Mouse (Mus musculus): Measurements from ENCODE around the gene Frmd4b. TPM values are rescaled to one million over a fixed set of nuclear protein-coding genes. Genes with fewer than 3 reads are reported as not detected.

The Frmd4b gene
- polyA plus RNA-seq, 1 experiment from 2014 or later = 13.5 TPM

DNA sequence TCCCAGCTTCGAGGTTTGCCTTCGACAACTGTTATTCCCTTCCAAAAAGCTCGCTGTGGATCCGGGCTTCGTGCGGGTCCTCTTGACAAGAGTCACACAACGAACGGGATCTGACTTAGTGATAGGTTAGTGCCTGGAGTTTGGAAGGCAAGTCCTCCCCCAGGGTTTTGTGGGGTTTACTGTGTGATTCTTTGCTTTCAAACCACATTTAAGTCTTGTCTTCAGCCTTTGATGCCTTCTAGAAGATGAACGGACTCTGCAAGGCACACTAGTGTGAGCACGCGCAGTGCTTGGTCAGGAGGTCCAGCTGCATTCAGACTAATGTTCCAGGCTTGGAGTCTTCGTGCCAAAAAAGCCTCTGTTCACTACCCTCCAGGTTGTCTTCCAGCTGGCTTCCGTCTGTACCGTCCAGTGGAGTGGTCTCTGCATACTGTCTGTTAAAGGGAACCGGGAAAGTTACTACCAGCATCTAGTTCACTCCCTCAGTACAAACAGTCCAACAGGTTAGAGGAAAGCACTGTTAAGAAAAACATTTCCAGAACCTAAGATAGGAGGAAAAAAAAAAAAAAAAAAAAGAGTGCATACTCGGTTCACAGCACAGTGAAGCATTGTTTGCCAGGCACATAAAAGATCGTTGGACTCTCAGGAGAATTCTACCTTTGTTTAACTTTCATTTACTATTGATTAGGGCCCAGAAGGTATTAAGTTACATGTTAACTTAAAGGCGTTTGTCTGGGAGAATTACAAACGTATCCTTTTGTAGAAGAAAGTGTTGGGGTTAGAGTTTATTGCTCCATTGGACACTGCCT is 329.1 kb downstream of the Frmd4b start:
- WGBS = 79% methylated on average over 19 of the region's 19 CpGs
- Histone ChIP-seq H3K27ac (ENCODE audit: low read length) (no peak overlapping the region), H3K4me2 (ENCODE audit: low read depth, low read length) (no peak overlapping the region), H3K27me3 (ENCODE audit: control insufficient read depth, insufficient read depth, low read length) (no peaks in the 10 kb centered on the region), H3K36me3 (ENCODE audit: control insufficient read depth, insufficient read depth) (no peaks in the 10 kb centered on the region), H3K9ac (ENCODE audit: low read length) (no peak overlapping the region), H3K4me3 (ENCODE audit: low read length) (no peak overlapping the region), H3K4me1 (ENCODE audit: control insufficient read depth, insufficient read depth, low read length) (peaks cover 12% of the 10 kb centered on the region), H3K9me3 (replicated peaks; ENCODE audit: control insufficient read depth, low read length) (no peaks in the 10 kb centered on the region)
- ATAC-seq (replicated peaks; ENCODE audit: extremely low read depth, insufficient read depth, low FRiP score) = no peak

DNA sequence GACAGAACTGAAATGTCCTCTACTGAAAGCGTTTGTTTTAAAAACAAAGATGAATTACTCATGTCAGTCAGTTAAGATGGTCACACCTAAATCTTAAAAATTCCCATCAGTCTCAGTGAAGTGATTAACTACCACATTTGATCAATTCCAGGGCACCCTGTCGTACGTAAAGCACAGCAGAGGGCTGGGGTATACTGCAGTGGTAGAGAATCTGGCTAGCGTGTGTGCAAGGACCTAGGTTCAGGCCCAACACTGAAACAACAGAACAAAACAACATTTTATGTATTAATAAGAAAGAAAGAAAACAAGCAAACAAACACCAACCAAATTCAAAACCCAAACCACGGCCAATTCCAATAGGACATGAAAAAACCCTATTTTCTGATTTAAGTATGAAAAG is 331.0 kb downstream of the Frmd4b start:
- no peak overlapping the region for H3K27ac ChIP-seq (ENCODE audit: low read length)
- no peaks in the 10 kb centered on the region for H3K27me3 ChIP-seq (ENCODE audit: control insufficient read depth, insufficient read depth, low read length)
- no peaks in the 10 kb centered on the region for H3K36me3 ChIP-seq (ENCODE audit: control insufficient read depth, insufficient read depth)
- peaks cover 7% of the 10 kb centered on the region for H3K4me1 ChIP-seq (ENCODE audit: control insufficient read depth, insufficient read depth, low read length)
- H3K9ac ChIP-seq (ENCODE audit: low read length) = no peak overlapping the region
- no peaks in the 10 kb centered on the region for H3K9me3 ChIP-seq (replicated peaks; ENCODE audit: control insufficient read depth, low read length)
- ATAC-seq (replicated peaks; ENCODE audit: extremely low read depth, insufficient read depth, low FRiP score) = no peak
- WGBS = 86% methylated on average over 5 of the region's 5 CpGs
- H3K4me2 ChIP-seq (ENCODE audit: low read depth, low read length) = no peak overlapping the region
- no peak overlapping the region for H3K4me3 ChIP-seq (ENCODE audit: low read length)

DNA sequence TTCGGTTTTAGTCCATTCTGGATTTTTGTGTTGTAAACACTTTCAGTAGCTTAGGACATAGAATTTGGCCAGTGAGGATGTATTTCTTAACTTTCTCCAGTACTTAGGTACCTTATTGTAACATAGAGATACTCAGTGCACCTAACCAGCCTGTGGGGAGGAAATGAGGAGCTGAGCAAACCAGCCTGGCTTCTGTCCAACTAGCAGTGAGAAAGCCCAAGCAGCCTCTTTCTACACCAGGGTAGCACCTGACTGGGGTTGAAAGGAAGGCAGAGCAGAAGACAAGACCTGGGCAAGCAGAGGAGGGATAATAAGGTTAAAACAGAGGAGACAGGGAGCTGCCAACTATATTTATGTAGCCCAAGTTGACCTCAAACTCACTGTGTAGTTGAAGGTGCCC is 333.7 kb downstream of the Frmd4b start:
- H3K9me3 ChIP-seq (replicated peaks; ENCODE audit: control insufficient read depth, low read length) = no peaks in the 10 kb centered on the region
- no peak overlapping the region for H3K9ac ChIP-seq (ENCODE audit: low read length)
- no peak overlapping the region for H3K4me3 ChIP-seq (ENCODE audit: low read length)
- no peaks in the 10 kb centered on the region for H3K27me3 ChIP-seq (ENCODE audit: control insufficient read depth, insufficient read depth, low read length)
- H3K27ac ChIP-seq (ENCODE audit: low read length) = no peak overlapping the region
- no peaks in the 10 kb centered on the region for H3K36me3 ChIP-seq (ENCODE audit: control insufficient read depth, insufficient read depth)
- peaks cover 4% of the 10 kb centered on the region for H3K4me1 ChIP-seq (ENCODE audit: control insufficient read depth, insufficient read depth, low read length)
- ATAC-seq (replicated peaks; ENCODE audit: extremely low read depth, insufficient read depth, low FRiP score) = no peak
- WGBS = 95% methylated on average over 1 of the region's 1 CpGs
- no peak overlapping the region for H3K4me2 ChIP-seq (ENCODE audit: low read depth, low read length)

DNA sequence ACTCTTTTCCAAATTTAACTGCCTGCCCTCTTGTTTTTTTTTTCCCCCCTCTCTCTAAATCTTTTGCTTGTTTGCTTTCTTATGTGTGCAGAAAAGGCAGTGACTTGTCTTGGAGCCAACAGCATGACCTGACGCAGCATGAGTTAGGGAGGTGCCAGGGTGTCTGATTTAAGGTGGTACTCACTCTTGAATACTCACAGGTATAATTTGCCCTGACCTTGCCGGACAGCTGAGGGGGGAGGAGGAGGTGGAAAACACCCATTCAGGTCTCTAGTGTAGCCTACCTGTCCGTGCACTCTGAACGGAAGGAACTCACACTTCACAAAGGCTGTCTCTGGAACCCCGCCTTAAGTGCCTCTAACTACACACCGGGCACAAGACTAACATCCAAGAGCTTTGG is 338.5 kb downstream of the Frmd4b start:
- peaks cover 14% of the 10 kb centered on the region for H3K4me1 ChIP-seq (ENCODE audit: control insufficient read depth, insufficient read depth, low read length)
- no peak overlapping the region; the same call in 1 of the 2 replicates for H3K4me2 ChIP-seq (ENCODE audit: low read depth, low read length)
- H3K27me3 ChIP-seq (ENCODE audit: control insufficient read depth, insufficient read depth, low read length) = no peaks in the 10 kb centered on the region
- H3K27ac ChIP-seq (ENCODE audit: low read length) = no peak overlapping the region
- no peaks in the 10 kb centered on the region for H3K36me3 ChIP-seq (ENCODE audit: control insufficient read depth, insufficient read depth)
- WGBS = 54% methylated on average over 6 of the region's 6 CpGs
- no peak for ATAC-seq (replicated peaks; ENCODE audit: extremely low read depth, insufficient read depth, low FRiP score)
- H3K9ac ChIP-seq (ENCODE audit: low read length) = no peak overlapping the region
- H3K9me3 ChIP-seq (replicated peaks; ENCODE audit: control insufficient read depth, low read length) = no peaks in the 10 kb centered on the region
- no peak overlapping the region for H3K4me3 ChIP-seq (ENCODE audit: low read length)

DNA sequence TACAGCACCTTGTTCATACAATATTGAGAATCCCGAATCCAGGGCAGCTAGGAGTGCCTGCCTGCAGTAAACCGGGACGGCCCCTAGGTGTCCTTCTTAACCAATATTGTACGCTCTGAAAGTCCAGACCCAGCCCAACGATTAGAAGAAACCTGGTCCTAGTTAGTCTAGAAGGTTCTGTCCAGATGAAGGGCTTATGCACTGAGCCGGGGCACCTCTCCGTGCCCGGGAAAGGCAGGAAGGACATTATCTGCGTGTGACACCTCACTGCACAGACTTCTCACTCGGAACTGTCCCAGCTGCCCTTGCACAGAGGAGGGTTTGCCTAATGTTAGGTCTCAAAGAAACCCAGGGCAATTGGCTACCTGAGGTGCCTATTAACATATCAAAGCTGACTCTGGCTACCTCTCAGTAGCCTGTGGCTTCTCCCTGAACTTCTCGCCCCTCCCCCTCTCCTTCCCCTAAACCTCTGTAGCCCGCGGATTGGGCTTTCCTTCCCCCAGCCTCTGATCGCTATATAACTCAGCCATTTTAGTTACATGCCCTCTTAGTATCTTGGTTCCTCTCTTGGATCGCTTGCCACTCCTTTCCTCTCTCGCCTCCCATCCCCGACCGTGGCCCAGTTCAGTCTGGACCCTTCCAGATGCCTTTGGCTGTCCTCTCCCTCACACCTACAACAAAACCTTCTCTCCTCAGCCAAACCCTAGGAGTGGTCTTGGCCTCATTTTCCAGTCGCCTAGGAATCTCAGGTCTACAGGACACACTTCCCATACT is 339.1 kb downstream of the Frmd4b start:
- H3K27ac ChIP-seq (ENCODE audit: low read length) = peak overlapping the region; percentile 55
- 3% methylated on average over 19 of the region's 19 CpGs for WGBS

DNA sequence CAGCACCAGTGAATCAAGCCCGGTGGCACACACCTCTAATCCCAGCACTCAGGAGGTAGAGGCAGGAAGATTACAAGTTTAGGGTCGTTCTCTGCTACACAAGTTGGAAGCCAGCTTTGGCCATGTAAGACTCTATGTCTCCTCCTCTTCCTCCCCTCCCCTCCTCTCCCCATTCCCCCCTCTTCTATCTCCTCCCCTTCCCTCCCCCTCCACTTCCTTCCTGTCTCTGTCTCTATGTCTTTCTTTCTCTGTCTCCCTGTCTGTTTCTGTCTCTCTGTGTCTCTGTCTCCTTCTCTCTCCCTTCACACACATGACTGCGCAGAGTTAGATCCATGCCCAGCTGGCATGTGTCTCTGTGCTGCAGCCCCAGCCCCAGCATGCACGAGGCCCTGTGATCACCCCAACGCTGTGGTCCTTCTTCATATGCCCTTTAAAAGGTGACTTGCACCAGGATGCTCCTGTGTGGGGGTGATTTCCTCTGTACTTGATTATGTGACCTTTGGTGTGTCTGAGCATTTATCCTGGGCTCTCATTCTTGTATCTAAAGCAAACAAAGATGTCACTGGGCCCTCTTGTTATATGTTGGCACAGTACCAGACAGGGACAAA is 340.3 kb downstream of the Frmd4b start:
- H3K27me3 ChIP-seq (ENCODE audit: control insufficient read depth, insufficient read depth, low read length) = no peaks in the 10 kb centered on the region
- 52% methylated on average over 5 of the region's 5 CpGs for WGBS
- H3K4me2 ChIP-seq (ENCODE audit: low read depth, low read length) = no peak overlapping the region
- no peak overlapping the region for H3K27ac ChIP-seq (ENCODE audit: low read length)
- H3K4me3 ChIP-seq (ENCODE audit: low read length) = no peak overlapping the region
- no peaks in the 10 kb centered on the region for H3K36me3 ChIP-seq (ENCODE audit: control insufficient read depth, insufficient read depth)
- no peak for ATAC-seq (replicated peaks; ENCODE audit: extremely low read depth, insufficient read depth, low FRiP score)
- no peak overlapping the region for H3K9ac ChIP-seq (ENCODE audit: low read length)
- H3K4me1 ChIP-seq (ENCODE audit: control insufficient read depth, insufficient read depth, low read length) = peaks cover 17% of the 10 kb centered on the region
- no peaks in the 10 kb centered on the region for H3K9me3 ChIP-seq (replicated peaks; ENCODE audit: control insufficient read depth, low read length)

More for the DNA sequence above, 339.1 kb downstream of the Frmd4b start:
- Histone ChIP-seq H3K4me1 (ENCODE audit: control insufficient read depth, insufficient read depth, low read length) (peaks cover 16% of the 10 kb centered on the region), H3K27me3 (ENCODE audit: control insufficient read depth, insufficient read depth, low read length) (no peaks in the 10 kb centered on the region), H3K4me3 (ENCODE audit: low read length) (peak overlapping the region; percentile 48), H3K9ac (ENCODE audit: low read length) (peak overlapping the region; percentile 77), H3K36me3 (ENCODE audit: control insufficient read depth, insufficient read depth) (no peaks in the 10 kb centered on the region), H3K4me2 (ENCODE audit: low read depth, low read length) (peak overlapping the region; percentile 85), H3K9me3 (replicated peaks; ENCODE audit: control insufficient read depth, low read length) (no peaks in the 10 kb centered on the region)
- peak; percentile 76 for ATAC-seq (replicated peaks; ENCODE audit: extremely low read depth, insufficient read depth, low FRiP score)

DNA sequence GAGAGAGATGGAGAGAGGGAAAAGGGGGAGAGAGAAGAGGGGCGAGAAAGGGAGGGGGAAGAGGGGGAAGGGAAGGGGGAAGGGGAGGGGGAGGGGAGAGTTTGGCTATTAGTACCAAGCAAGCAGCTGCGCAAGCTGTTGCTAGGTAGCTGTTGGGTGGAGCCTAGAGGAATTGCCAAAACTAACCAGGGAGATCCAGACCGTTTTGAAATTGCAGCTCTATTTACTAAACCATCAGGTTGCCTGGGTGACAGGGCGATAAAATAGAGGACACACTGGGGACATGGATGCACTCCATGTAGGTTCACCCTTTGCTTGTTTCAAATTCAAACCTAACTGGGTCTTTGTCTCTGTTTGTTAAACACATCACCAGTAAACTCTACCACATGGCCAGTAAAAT is 341.0 kb downstream of the Frmd4b start:
- no peaks in the 10 kb centered on the region for H3K9me3 ChIP-seq (replicated peaks; ENCODE audit: control insufficient read depth, low read length)
- H3K4me3 ChIP-seq (ENCODE audit: low read length) = no peak overlapping the region
- no peak overlapping the region for H3K27ac ChIP-seq (ENCODE audit: low read length)
- WGBS = 42% methylated on average over 4 of the region's 4 CpGs
- no peaks in the 10 kb centered on the region for H3K27me3 ChIP-seq (ENCODE audit: control insufficient read depth, insufficient read depth, low read length)
- no peaks in the 10 kb centered on the region for H3K36me3 ChIP-seq (ENCODE audit: control insufficient read depth, insufficient read depth)
- H3K4me1 ChIP-seq (ENCODE audit: control insufficient read depth, insufficient read depth, low read length) = peaks cover 17% of the 10 kb centered on the region
- no peak overlapping the region for H3K4me2 ChIP-seq (ENCODE audit: low read depth, low read length)
- H3K9ac ChIP-seq (ENCODE audit: low read length) = no peak overlapping the region
- ATAC-seq (replicated peaks; ENCODE audit: extremely low read depth, insufficient read depth, low FRiP score) = no peak

DNA sequence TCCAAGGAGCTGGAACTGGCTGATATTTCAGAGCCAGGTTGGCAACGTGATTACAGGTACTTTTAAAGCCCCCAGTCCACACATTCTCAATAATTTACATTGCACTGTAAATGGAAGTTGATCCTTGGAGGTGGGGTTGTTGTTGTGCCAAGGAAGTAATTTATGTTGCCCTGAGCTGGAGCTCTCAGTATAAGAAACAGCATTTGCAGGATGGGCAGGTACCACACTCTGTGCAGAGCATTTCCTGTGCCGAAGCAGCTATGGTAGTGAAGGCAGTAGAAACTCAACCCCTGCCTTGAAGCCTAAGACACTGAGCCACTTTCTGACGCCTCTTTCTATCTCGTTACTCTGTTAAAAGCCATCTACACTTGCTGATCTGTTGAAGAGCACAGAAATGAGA is 341.6 kb downstream of the Frmd4b start:
- no peaks in the 10 kb centered on the region for H3K36me3 ChIP-seq (ENCODE audit: control insufficient read depth, insufficient read depth)
- no peak overlapping the region for H3K27ac ChIP-seq (ENCODE audit: low read length)
- H3K4me2 ChIP-seq (ENCODE audit: low read depth, low read length) = no peak overlapping the region
- peaks cover 17% of the 10 kb centered on the region for H3K4me1 ChIP-seq (ENCODE audit: control insufficient read depth, insufficient read depth, low read length)
- no peak overlapping the region for H3K4me3 ChIP-seq (ENCODE audit: low read length)
- no peak for ATAC-seq (replicated peaks; ENCODE audit: extremely low read depth, insufficient read depth, low FRiP score)
- H3K9ac ChIP-seq (ENCODE audit: low read length) = no peak overlapping the region
- H3K9me3 ChIP-seq (replicated peaks; ENCODE audit: control insufficient read depth, low read length) = no peaks in the 10 kb centered on the region
- 63% methylated on average over 4 of the region's 4 CpGs for WGBS
- H3K27me3 ChIP-seq (ENCODE audit: control insufficient read depth, insufficient read depth, low read length) = no peaks in the 10 kb centered on the region

DNA sequence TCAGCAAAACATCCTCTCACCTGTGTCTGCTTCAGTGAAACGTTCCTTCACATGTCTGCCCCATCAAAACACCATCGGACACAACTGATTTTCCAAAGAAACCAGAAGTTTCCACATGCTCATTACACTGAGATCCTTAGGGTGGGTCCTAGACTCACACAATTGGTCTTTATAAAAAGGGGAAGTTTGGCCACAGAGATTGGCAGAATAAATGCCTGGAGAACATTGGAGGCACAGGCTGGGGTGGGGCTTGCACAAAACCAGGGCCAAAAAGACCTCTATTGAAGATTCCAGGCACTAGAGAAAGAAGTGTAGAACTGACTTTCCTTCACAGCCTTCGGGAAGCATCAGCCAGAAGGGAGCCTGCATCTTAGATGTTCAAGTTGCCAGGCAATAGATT is 343.6 kb downstream of the Frmd4b start:
- Histone ChIP-seq H3K36me3 (ENCODE audit: control insufficient read depth, insufficient read depth) (no peaks in the 10 kb centered on the region), H3K9ac (ENCODE audit: low read length) (no peak overlapping the region), H3K27me3 (ENCODE audit: control insufficient read depth, insufficient read depth, low read length) (no peaks in the 10 kb centered on the region), H3K9me3 (replicated peaks; ENCODE audit: control insufficient read depth, low read length) (no peaks in the 10 kb centered on the region), H3K4me3 (ENCODE audit: low read length) (no peak overlapping the region), H3K4me1 (ENCODE audit: control insufficient read depth, insufficient read depth, low read length) (peaks cover 16% of the 10 kb centered on the region), H3K27ac (ENCODE audit: low read length) (no peak overlapping the region), H3K4me2 (ENCODE audit: low read depth, low read length) (no peak overlapping the region)
- no peak for ATAC-seq (replicated peaks; ENCODE audit: extremely low read depth, insufficient read depth, low FRiP score)
- WGBS = 72% methylated on average over 3 of the region's 3 CpGs
